Mouse (Mus musculus): ENCODE measurements around the gene Tph2.

GRCm38 (mm10) chr10:115212916-115213580, 28.2 kb upstream of the Tph2 start:
- no peak for TF ChIP-seq GATA1 (IDR thresholded peaks at IDR 0.05; ENCODE audit: low read length)
- TF ChIP-seq TAL1 (IDR thresholded peaks at IDR 0.05; ENCODE audit: low read length): no peak
